Comparison of ENCODE assay signal across 8 mouse cellular contexts in the genomic region with DNA sequence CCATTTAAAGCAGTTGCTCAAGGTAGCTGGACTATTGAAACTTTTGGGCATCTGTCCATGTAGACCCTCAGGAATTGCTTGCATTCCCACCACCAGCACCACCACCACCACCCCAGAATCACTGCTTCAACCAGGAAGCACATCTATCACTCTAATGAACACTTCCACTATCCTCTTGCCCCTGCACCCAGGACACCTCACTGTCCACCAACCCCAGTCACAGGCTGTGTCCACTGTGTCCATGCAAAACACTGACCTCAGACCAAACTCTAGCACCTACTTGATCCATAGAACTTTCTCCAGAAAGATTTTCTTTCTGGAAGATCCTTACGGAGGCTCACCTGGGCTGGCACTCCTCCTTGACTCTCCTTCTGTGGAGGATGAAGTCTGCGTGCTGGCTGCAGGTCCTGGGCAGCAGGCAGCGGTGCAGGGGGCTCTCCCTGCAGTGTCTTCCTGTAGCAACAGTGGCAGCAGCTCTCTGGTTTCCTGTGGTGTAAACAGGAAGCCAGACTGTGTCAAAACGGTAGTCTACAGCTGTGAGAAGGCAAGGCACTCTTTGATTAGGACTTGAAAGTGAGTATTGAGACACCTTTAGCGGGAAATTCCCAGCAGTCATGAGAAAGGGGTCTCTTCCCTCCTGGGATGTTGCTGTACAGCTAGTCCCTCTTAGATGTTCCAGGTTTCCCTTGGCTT. TPM values are rescaled to one million over a fixed set of nuclear protein-coding genes. Genes with fewer than 3 reads are reported as not detected.
A peak's percentile ranks its signal among the peaks of the same experiment; 100 is the strongest.
DNase-seq lines count a peak whose midpoint lies in the region; ATAC-seq lines count a peak whose summit lies in the region.

No protein-coding gene starts in this region.

- H3K27me3 ChIP-seq in megakaryocyte, embryonic 14.5 days (replicated peaks): peaks cover 4% of the 10 kb centered on the region

- peak; percentile 73 for ATAC-seq in common myeloid progenitor, adult 5-6 weeks (replicated peaks; ENCODE audit: low read depth, poor library complexity, severe bottlenecking)

- DNase-seq in CD4-positive, CD25-positive, alpha-beta regulatory T cell, adult 2 months (ENCODE audit: low read depth, low spot score): peak; percentile 91
- peak; percentile 64 for DNase-seq in kidney, postnatal 14 days
- DNase-seq in right cerebral cortex, adult 2 months (ENCODE audit: low spot score in 2 of 2): no peak
- no peak for DNase-seq in cerebellum, adult 8-10 months
- DNase-seq in embryo, embryonic 11 days: no peak
- no peak for DNase-seq in testis, postnatal 10 days (ENCODE audit: low spot score)

- peaks cover 38% of the 10 kb centered on the region for H3K36me3 ChIP-seq in megakaryocyte, embryonic 14.5 days (replicated peaks; ENCODE audit: low read length)

- peak overlapping the region; percentile 91 for H3K4me3 ChIP-seq in megakaryocyte, embryonic 14.5 days (replicated peaks)

- peaks cover 21% of the 10 kb centered on the region for H3K9me3 ChIP-seq in megakaryocyte, embryonic 14.5 days

- peaks cover 72% of the 10 kb centered on the region for H3K4me1 ChIP-seq in megakaryocyte, embryonic 14.5 days

RNA-seq across cellular contexts. Expression of gene Stard5, which starts 23.3 kb away (rescaled TPM):
- 5.8 and 6.1 TPM in 2 replicates for total RNA-seq in common myeloid progenitor, adult 5-6 weeks (2017)
- 0.57 TPM in 1 of 2 replicates, not detected in the other for polyA plus RNA-seq in megakaryocyte, embryonic 14.5 days (2012; ENCODE audit: insufficient read depth, low replicate concordance)

Comparison
In these comparisons a context has a peak if more than half of its experiments do, and no peak if none do; other contexts are left out.
1. DNase-seq: peak in CD4-positive, CD25-positive, alpha-beta regulatory T cell, adult 2 months (single experiment) and kidney, postnatal 14 days (single experiment); none in right cerebral cortex, adult 2 months (0 of 2), cerebellum, adult 8-10 months (single experiment), embryo, embryonic 11 days (single experiment) and testis, postnatal 10 days (single experiment).